Mouse (Mus musculus): Measurements from ENCODE around the gene Sec23b. TPM values are rescaled to one million over a fixed set of nuclear protein-coding genes. Genes with fewer than 3 reads are reported as not detected.

Gene Sec23b
- total and polyA plus RNA-seq, 2 experiments: 47.6 to 49.7 TPM

DNA sequence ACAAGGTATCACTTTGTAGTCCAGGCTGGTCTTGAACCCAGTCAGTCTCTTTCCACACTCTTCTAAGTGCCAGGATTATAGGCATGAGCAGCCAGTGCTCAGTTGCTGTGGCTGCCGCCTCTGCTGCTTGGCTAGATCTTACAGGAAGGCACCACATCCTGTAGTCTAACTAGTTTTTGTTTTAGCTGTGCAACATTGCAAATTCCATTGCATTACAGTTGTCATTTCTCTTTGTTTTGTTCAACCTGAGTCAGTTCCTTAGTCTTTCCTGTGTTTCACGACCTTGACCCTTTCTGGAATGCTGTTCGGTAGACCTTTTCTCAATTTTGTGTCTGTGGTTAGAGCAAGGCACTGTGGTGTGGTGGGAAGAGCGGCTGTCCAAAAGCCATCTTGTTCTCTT is 81.2 kb downstream of the Sec23b start:
- DNase-seq (ENCODE audit: extremely low read depth, low read depth, low spot score): no peak
- TF ChIP-seq CTCF (IDR thresholded peaks at IDR 0.05; ENCODE audit: low read depth, low read length): no peak
- TF ChIP-seq POLR2A (IDR thresholded peaks at IDR 0.05; ENCODE audit: extremely low read depth, insufficient read depth, low read length): no peak
- H3K79me2 ChIP-seq (ENCODE audit: control insufficient read depth, insufficient read depth, low read length): no peaks in the 10 kb centered on the region
- H3K4me1 ChIP-seq (ENCODE audit: control insufficient read depth, insufficient read depth, low read length): no peaks in the 10 kb centered on the region
- no peaks in the 10 kb centered on the region for H3K27me3 ChIP-seq (ENCODE audit: control insufficient read depth, insufficient read depth, low read length)
- H3K36me3 ChIP-seq (ENCODE audit: control insufficient read depth, insufficient read depth, low read length): no peaks in the 10 kb centered on the region
- WGBS: 65% methylated on average over 4 of the region's 4 CpGs
- H3K9ac ChIP-seq (ENCODE audit: low read depth, low read length): no peak overlapping the region
- H3K27ac ChIP-seq (replicated peaks; ENCODE audit: insufficient read depth, low read depth, low read length): no peak overlapping the region
- no peak overlapping the region for H3K4me3 ChIP-seq (ENCODE audit: insufficient read depth, low read depth, low read length)

DNA sequence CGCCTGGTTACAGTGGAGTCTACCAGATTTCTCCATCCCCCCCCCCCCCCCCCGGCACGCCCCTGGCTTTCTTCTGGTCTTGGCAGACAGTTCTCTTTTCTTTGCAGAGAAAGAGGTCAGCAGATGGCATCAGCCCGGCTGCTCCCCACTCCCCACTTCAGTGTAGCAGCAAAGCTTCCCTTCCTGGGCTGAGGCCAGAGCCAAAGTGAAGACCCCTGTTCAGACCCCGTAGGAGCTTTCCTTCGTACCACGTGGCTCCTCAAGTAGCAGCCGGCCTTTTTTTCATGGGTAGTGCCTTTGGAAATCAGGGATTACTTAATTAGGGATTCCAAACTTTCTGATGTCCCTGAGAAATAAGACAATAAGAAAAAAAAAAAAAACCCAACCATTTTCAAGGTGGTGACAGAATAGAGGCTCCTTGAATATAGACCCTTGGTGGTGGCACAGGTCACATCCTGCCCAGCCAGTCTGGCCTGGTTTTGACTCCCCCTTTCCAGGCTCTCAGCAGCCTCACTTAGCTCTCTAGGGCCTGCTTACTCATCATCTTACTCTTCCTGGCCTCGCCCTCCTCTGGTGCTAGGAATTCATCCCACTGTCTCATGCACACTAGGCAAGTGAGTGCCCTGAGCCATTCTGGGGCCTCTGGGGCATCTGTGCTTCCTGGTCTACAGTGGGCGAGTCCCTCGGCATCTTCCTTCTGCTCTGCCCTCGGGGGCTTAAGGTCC is 81.8 kb downstream of the Sec23b start:
- no peak overlapping the region for H3K9ac ChIP-seq (ENCODE audit: low read depth, low read length)
- no peak for DNase-seq (ENCODE audit: extremely low read depth, low read depth, low spot score)
- H3K36me3 ChIP-seq (ENCODE audit: control insufficient read depth, insufficient read depth, low read length): no peaks in the 10 kb centered on the region
- no peaks in the 10 kb centered on the region for H3K4me1 ChIP-seq (ENCODE audit: control insufficient read depth, insufficient read depth, low read length)
- WGBS: 84% methylated on average over 12 of the region's 12 CpGs
- no peaks in the 10 kb centered on the region for H3K79me2 ChIP-seq (ENCODE audit: control insufficient read depth, insufficient read depth, low read length)
- no peak overlapping the region for H3K4me3 ChIP-seq (ENCODE audit: insufficient read depth, low read depth, low read length)
- no peak overlapping the region for H3K27ac ChIP-seq (replicated peaks; ENCODE audit: insufficient read depth, low read depth, low read length)
- H3K27me3 ChIP-seq (ENCODE audit: control insufficient read depth, insufficient read depth, low read length): no peaks in the 10 kb centered on the region
- TF ChIP-seq POLR2A (IDR thresholded peaks at IDR 0.05; ENCODE audit: extremely low read depth, insufficient read depth, low read length) (no peak), CTCF (IDR thresholded peaks at IDR 0.05; ENCODE audit: low read depth, low read length) (no peak)

DNA sequence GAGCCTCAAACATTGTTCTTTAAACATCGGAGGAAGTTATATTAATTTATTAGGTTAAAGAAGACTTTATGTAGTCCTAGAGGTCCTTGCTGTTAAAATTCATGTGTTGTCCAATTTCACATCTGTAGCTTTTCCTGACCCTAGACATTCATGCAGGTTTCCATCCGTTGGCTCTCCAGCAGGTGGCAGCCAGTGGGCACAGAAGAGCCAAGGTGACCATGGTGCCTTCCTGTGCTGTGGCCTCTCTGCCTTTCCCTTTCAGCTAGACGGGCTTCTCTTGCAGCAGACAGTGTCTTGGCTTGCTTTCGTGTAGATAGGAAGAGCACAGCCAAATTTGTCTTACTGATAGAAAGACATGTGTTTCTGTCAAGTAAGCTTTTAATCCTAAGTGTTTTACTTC is 82.7 kb downstream of the Sec23b start:
- Histone ChIP-seq H3K27ac (replicated peaks; ENCODE audit: insufficient read depth, low read depth, low read length) (no peak overlapping the region), H3K4me3 (ENCODE audit: insufficient read depth, low read depth, low read length) (no peak overlapping the region), H3K36me3 (ENCODE audit: control insufficient read depth, insufficient read depth, low read length) (no peaks in the 10 kb centered on the region), H3K9ac (ENCODE audit: low read depth, low read length) (no peak overlapping the region), H3K79me2 (ENCODE audit: control insufficient read depth, insufficient read depth, low read length) (no peaks in the 10 kb centered on the region), H3K4me1 (ENCODE audit: control insufficient read depth, insufficient read depth, low read length) (no peaks in the 10 kb centered on the region), H3K27me3 (ENCODE audit: control insufficient read depth, insufficient read depth, low read length) (no peaks in the 10 kb centered on the region)
- 69% methylated on average over 4 of the region's 4 CpGs for WGBS
- TF ChIP-seq CTCF (IDR thresholded peaks at IDR 0.05; ENCODE audit: low read depth, low read length): peak; percentile 23
- no peak for TF ChIP-seq POLR2A (IDR thresholded peaks at IDR 0.05; ENCODE audit: extremely low read depth, insufficient read depth, low read length)
- no peak for DNase-seq (ENCODE audit: extremely low read depth, low read depth, low spot score)

DNA sequence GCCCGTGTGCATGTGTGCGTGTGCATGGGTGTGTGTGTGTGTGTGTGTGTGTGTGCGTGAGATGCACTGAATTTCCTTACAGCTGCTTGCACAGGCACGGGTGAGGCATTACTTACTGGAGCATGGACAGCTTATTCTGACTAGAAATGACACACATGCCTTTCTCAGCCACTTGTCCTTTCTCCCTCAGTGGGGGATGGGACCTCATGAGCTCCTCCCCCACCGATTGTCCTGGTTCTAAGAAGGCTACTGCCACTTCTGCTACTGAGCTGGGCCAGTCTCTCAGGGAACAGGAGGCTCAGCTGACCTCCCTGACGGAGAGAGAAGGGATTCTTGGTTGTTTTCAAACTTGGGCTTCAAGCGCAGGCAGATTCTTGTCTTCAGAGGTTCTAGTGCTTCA is 84.1 kb downstream of the Sec23b start:
- 91% methylated on average over 7 of the region's 7 CpGs for WGBS
- no peak for DNase-seq (ENCODE audit: extremely low read depth, low read depth, low spot score)
- H3K27ac ChIP-seq (replicated peaks; ENCODE audit: insufficient read depth, low read depth, low read length): no peak overlapping the region
- H3K79me2 ChIP-seq (ENCODE audit: control insufficient read depth, insufficient read depth, low read length): no peaks in the 10 kb centered on the region
- no peaks in the 10 kb centered on the region for H3K36me3 ChIP-seq (ENCODE audit: control insufficient read depth, insufficient read depth, low read length)
- H3K27me3 ChIP-seq (ENCODE audit: control insufficient read depth, insufficient read depth, low read length): no peaks in the 10 kb centered on the region
- no peak for TF ChIP-seq POLR2A (IDR thresholded peaks at IDR 0.05; ENCODE audit: extremely low read depth, insufficient read depth, low read length)
- H3K4me3 ChIP-seq (ENCODE audit: insufficient read depth, low read depth, low read length): no peak overlapping the region
- H3K9ac ChIP-seq (ENCODE audit: low read depth, low read length): no peak overlapping the region
- no peaks in the 10 kb centered on the region for H3K4me1 ChIP-seq (ENCODE audit: control insufficient read depth, insufficient read depth, low read length)

Other genes starting within 250 kb of the Sec23b start
- gene Ovol2, start 224.1 kb upstream of the Sec23b start, total RNA-seq (2014; rRNA removed): 0.18 TPM in 1 of 2 replicates, not detected in the other
- not detected in 2 replicates for gene Ovol2, start 224.1 kb upstream of the Sec23b start, polyA plus RNA-seq (2012; rRNA removed)
- gene Kat14, start 187.2 kb upstream of the Sec23b start, total RNA-seq (2014; rRNA removed): 10.2 and 16.4 TPM in 2 replicates
- gene Kat14, start 187.2 kb upstream of the Sec23b start, polyA plus RNA-seq (2012; rRNA removed): 15.8 TPM in 2 replicates
- not detected in 2 replicates for gene Pet117, start 187.2 kb upstream of the Sec23b start, total RNA-seq (2014; rRNA removed)
- not detected in 2 replicates for gene Pet117, start 187.2 kb upstream of the Sec23b start, polyA plus RNA-seq (2012; rRNA removed)
- gene Dzank1, start 28.8 kb upstream of the Sec23b start, total RNA-seq (2014; rRNA removed): 0.18 and 0.34 TPM in 2 replicates
- 0.09 and 0.48 TPM in 2 replicates for gene Dzank1, start 28.8 kb upstream of the Sec23b start, polyA plus RNA-seq (2012; rRNA removed)
- gene Polr3f, start 28.5 kb upstream of the Sec23b start, total RNA-seq (2014; rRNA removed): 8.1 and 8.9 TPM in 2 replicates
- 3.0 and 5.1 TPM in 2 replicates for gene Polr3f, start 28.5 kb upstream of the Sec23b start, polyA plus RNA-seq (2012; rRNA removed)
- gene Rbbp9, start 5.4 kb upstream of the Sec23b start, total RNA-seq (2014; rRNA removed): 16.1 and 17.1 TPM in 2 replicates
- 7.1 and 9.2 TPM in 2 replicates for gene Rbbp9, start 5.4 kb upstream of the Sec23b start, polyA plus RNA-seq (2012; rRNA removed)
- 23.0 and 28.8 TPM in 2 replicates for gene Smim26, start 37.8 kb downstream of the Sec23b start, total RNA-seq (2014; rRNA removed)
- 4.7 and 5.1 TPM in 2 replicates for gene Smim26, start 37.8 kb downstream of the Sec23b start, polyA plus RNA-seq (2012; rRNA removed)
- gene Dtd1, start 43.7 kb downstream of the Sec23b start, total RNA-seq (2014; rRNA removed): 13.4 and 14.2 TPM in 2 replicates
- 8.8 and 9.5 TPM in 2 replicates for gene Dtd1, start 43.7 kb downstream of the Sec23b start, polyA plus RNA-seq (2012; rRNA removed)

All from liver, adult 2 months (tissue).